Mouse (Mus musculus): Measurements from ENCODE around the gene Copb1.

Gene Copb1

GRCm38 (mm10) chr7:114253885-114254833, at the start of gene Copb1:
Gene Copb1 (minus strand): TSS chr7:114254711.
- DNase-seq = peak; percentile 96

DNA sequence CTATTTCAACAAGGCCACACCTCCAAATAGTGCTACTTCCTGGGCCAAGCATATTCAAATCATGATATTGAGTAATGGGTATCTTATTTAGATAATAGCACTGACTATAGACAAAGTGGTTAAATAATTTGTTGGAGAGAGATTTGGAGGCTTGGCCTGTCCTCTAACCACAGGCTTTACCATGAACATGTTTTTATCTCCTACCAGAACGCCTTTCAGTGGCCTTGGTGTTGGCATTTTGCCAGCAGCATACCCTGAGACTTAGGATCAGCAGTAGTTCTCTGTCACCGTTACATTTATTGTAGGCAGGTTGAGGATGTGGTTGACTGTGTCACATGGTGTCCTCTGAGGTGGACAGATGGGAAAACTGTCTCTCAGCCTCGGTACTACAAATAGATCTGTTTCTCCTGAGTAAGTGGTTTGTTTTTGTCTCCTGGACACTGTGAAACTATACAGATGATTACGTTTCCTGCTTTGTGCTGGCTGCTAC, 46.8 kb upstream of the Copb1 start:
- DNase-seq = no peak

DNA sequence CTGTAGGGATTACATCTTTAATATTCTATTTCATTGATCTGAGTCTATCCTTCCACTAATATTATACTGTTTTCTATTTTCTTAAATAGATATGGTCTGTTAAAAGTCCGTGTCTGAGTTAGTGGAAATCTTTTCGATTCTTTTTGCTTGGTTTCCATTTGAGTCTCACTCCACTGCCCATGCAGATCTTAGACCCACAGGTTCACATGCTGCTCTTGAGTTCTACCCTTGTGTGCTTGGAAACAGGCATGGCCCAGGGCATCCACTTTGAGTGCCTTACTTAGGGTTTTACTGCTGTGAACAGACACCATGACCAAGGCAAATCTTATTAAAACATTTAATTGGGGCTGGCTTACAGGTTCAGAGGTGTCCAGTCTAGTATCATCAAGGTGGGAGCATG, 46.3 kb upstream of the Copb1 start:
- DNase-seq = no peak

- DNase-seq = no peak
Observed at GRCm38 (mm10) chr7:114299247-114299646, 44.7 kb upstream of the Copb1 start.

DNA sequence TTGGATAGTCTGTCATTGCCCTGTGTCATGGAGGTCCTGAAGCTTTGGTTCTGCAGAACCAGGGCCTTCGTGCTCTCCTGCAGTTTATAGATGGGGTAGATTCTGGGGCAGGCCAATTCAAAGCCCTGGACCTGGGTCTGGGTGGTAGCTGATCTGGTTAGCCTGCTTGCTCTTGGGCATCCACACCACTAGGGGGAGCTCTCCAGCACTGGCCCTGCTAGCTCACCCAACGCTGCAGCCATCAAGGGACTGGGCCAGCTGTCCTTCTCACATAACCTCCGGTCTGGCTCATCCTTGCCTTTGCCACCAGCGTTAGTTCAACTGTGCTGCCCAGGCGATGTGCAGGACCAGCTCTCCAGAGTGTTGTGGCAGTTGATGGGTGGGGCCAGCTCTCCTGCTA, 40.2 kb upstream of the Copb1 start:
- DNase-seq = no peak

GRCm38 (mm10) chr7:114293903-114294302, 39.4 kb upstream of the Copb1 start:
- no peak for DNase-seq

DNA sequence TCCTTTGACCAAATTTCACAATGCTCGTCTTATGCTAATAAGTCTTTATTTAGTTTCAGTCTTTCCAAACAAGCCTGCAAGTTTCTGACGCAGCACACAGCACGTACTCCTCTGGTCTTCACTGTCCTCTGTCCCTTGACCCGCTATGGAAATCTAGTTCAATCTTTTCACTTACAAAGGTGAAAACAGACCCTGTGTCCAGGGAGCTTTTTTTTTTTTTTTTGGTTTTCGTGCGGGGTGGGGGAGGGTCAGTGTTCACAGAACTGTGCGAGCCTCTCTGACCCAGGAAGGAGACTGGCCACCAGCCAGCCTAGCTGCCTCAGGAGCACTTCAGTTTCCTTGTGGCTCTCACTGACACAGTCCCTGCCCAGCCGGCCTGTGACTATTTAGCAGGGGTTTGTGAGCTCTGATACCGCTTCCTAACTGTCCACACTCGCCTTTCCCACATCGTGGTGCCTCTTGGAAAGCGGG, 38.0 kb upstream of the Copb1 start:
- DNase-seq = peak; percentile 58

DNA sequence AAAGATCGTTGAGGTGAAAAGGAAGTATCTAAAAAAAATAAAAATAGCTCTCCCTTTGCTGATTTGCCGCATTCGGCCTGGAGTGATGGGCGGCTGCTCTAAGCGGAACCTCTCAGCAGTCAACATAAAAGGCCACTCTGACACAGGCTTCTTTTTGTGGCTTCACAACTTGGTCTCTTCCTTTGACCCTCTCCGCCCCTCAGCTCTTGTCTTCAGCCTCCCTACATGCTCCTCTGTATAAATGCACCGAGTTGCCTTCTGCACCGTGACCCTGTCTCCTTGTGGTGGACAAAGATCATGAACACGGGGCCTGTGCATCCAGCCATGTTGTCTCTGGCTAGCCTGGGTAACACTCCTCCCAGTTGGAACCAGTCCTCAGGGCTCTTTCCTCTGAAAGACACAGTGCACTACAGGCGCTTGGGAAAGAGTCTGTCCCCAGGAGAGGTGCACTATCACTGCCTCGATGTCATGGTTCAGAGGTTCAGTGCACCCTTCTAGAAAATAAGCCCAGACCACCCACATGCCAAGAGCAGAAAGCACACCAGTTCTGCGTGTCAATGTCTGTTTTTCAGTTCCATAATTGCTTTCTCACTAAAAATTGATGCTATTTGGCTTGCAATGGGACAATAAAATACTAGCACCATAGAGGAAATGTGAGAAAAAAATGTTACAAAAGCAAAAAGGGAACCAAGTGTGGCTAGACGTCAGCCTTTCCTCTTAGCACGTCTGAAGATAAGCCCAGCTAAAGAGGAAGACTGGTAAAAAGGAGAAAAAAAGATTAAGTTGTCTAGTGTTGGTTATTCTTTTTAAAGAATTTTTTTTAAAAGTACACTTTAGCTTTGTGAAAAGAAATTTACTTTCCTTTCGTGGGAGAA, 37.2 kb upstream of the Copb1 start:
- DNase-seq = no peak

GRCm38 (mm10) chr7:114290078-114290506, 35.6 kb upstream of the Copb1 start:
- no peak for DNase-seq

DNA sequence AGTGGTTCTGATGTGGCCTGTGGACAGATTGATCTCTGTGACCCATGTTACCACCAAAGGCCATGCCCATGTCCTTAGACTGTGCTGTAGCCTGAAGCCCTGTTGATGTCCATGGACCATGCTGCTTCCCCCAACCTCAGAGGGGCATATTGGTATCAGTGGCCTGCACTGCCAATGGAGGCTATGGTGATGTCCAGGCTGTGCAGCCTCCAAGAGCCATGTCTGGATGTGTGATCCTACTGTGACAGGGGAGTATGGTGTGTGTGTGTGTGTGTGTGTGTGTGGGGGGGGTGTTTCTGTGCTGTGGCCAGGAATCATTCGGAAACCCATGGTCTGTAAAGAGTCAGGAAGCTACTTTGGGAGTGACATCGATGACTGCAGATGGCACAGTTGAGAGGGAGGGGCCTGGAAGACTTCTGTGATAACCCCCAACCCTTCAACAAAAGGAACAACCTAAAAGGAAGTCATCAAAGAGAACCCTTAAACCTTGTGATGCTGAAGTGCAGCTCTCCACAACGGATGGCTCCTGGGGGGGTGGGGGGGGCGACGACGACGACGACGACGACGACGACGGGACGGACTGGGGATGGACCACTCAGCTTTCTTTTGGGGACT, 29.9 kb upstream of the Copb1 start:
- no peak for DNase-seq

DNA sequence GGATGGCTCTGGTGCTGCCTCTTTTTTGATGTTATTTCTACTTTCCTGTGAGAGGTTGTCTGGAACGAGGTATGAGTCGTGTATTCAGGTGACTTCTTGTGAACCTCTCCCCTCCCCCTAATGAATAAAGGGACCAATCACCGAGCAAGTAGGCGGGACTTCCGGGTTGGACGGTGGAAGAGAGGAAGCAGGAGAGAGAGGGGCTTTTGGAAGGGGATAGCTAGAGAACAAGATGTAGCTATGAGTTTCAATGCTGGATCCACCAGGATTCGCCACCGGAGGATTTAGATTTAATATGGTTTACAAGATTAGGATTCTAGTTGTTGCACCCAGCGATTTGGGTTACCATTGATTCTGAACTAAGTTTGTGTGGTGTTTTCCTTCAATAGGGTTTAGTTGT, 28.5 kb upstream of the Copb1 start:
- no peak for DNase-seq

- DNase-seq = no peak
Observed at GRCm38 (mm10) chr7:114281671-114282070, 27.2 kb upstream of the Copb1 start.

DNA sequence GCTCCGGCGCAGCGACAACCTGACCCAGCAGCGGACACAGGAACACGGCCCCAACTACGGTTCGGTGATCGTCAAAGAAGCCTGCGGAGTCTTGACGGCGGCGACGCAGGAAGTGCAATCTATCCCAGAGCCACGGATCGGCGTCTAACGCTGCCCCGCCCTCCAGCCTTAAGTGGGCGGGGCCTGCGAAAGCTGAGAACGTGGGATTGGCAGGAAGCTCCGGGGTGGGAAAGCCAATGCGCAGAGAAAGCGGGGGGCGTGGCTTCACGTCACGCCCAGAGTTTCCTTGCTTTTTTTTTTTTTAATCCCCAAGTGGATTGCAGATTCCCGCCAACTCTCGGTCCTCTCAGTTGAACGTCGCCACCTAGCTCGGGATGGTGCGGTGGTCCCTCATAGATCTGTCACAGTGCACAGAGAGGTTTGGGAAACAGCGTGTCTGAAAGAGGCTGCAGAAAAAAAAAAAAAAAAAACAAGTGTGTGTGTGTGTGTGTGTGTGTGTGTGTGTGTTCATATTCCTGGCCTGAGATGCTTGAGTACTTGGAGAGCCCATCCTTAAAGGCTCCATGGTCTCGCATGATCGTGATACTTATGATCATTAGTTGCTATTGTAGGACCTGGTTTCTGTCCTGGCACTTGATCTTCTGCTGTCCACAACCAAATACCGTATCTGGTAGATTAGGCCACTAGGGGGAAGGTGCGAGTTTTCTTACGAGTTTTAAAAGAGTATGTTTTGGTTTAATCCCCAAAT, 21.7 kb upstream of the Copb1 start, which contains the start of gene Psma1:
Gene Psma1 (minus strand): TSS at position 114 of the 748 bp plus-strand sequence.
- peak; percentile 97 for DNase-seq

DNA sequence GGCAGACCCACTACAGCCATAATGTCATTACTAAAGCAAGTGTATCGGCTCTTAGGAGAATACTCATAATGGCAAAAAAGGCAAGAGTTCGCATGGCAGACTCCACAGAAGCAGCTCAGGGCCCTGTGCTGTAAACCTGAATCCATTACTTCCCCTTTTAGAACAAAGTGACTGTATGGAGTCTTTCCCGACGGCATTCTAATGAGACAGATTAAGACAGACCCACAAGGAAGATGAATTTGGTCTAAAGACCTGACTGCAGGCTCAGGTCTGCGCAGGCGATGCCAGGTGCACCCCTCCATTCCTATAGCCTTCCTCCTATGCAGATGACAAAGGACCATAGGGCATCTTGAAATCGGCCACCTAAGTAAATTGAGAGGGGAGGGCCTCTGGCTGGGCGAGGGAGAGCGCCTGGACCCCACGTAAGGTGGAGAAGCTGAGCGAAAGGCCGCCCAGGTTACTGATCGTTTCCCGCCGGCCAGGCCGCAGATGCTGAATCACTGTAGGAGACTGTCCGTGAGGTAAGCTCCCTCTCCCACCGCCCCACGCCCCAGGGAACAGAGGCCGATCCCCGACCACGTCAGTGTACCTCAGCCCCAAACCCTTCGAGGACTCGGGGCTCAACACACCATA, 21.0 kb upstream of the Copb1 start:
- DNase-seq = no peak

GRCm38 (mm10) chr7:114268446-114268845, 13.9 kb upstream of the Copb1 start:
- no peak for DNase-seq

DNA sequence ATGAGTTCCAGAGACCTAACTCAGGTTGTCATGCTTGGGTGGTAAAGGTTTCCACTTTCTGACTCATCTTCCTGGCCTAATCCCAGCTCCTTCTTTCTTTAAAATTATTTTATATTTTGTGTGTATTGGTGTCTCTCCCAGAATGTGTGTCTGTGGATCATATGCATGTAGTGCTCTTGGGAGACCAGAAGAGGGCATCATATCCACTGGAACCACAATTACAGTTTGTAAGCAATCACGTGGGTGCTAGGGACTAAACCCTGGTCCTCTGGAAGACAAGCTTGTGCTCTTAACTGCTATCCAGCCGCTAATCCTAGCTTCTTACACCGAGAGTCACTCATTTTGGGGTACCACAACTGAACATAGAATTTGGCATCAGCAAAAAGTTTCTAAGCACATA, 2.8 kb downstream of the Copb1 start:
- DNase-seq = no peak

DNA sequence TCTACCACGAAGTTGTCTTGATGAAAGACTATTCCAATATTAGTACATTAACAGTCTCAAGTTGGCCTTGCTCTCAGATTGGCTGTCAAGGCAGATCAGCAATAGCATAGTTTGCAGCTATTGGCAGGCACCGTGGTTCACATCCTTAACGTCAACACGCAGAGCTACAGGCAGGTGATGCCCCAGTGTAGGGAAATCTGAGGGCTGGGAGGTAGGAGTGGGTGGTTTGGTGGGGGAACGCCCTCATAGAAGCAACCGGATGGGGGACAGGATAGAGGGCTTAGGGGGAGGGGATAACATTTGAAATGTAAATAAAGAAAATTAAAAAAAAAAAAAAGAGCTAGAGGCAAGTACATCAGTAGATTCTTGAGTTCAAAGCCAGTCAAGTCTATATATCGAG, 20.5 kb downstream of the Copb1 start:
- no peak for DNase-seq

GRCm38 (mm10) chr7:114232982-114233381, 21.5 kb downstream of the Copb1 start:
- DNase-seq = no peak

DNA sequence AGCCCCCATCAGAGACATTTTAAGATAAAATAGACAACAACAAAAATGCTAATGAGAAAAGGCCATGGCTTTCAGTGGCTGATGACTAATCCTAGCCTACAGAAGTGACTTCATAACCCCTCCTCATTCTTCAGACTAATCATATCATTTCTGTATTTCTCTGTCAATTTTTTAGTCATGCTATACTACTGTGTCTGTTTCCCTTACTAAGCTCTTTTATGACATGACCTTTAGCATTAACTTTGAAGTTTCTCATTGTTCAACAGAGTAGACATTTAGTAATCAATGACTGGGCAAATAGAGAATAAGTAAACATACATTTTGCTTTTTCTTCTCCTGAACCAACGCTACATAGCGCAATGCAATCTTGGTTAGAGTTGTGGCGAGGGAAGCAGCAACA, 22.7 kb downstream of the Copb1 start:
- no peak for DNase-seq

DNA sequence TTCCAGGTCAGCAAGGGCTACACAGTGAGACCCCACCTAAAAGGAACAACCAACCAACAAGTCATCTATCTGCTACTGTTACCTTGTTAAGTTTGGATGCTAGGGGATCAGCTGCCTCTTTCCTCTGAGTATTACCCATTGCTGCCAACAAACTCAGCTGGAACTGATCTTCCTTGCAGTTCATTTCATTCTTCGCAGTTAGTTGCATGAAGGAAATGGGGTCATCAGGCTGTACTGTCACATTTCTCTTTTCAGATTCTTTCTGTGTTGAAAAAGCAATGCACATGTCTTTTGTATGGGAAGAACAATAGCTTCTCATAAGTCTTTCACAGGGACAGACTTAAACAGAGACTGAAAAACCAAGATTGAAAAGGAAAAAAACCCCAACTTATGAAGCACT, 28.0 kb downstream of the Copb1 start:
- no peak for DNase-seq

DNA sequence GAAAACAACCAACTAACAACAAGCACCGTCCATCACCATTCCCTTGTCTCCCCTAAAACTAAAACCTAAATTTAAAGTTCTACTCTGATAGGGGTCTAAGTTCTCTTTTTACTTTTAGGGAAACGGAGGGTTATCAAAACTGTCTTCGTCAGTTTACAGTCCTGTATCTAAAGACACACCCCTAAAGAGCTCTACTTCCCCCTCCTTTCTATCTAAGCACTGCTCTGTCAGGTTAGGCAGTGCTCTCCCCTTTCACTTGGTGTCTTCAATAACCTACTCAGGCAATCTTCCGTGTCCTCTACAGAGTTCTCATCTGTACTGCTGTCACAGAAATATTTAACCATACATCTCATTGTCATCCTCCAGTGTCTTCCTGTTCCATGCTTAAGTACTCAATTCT, 34.1 kb downstream of the Copb1 start:
- DNase-seq = no peak

GRCm38 (mm10) chr7:114216908-114217307, 37.6 kb downstream of the Copb1 start:
- DNase-seq = no peak
